In the genomic region with DNA sequence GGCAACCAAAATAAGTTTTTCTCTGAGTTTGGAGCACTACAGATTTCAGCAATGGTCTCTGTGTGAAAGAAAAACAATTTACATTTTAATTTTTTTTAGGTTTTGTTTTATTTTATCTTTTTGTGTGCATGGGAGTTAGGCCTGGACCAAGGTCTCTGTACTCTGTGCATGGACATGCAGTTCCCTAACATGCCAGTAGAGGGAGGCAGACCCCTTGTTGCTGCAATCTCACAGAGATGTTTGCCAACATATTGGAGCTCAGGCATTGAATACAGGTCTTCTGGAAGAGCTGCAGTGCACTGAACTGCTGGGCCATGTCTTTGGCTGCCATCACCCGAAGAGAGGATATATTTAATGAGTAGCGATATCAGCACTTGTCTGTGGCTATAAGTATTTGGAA, we compare ENCODE assay signal across 9 mouse cellular contexts. TPM values are rescaled to one million over a fixed set of nuclear protein-coding genes. Genes with fewer than 3 reads are reported as not detected.
DNase-seq lines count a peak whose midpoint lies in the region; ATAC-seq and TF ChIP-seq lines count a peak whose summit lies in the region.
"Not testable (repeated sequence)": the region's sequence is repeated elsewhere in the genome, so short reads cannot be mapped to it uniquely, and the experiment has no call there.
"Had no signal": no experiment of that assay in that cellular context is flagged by ENCODE, and none has a peak within 500 bp of the region (broad histone marks: within the 10 kb centered on the region; RNA-seq: fewer than 3 reads in every experiment).

No protein-coding gene starts in this region.

- not testable (repeated sequence) for H3K9me3 ChIP-seq in embryonic facial prominence, embryonic 12.5 days; midbrain, embryonic 13.5 days

- H3K36me3 ChIP-seq in C2C12 (ENCODE audit: control insufficient read depth, insufficient read depth); embryonic facial prominence, embryonic 12.5 days; heart, adult 2 months (ENCODE audit: control insufficient read depth, insufficient read depth, low read length); midbrain, embryonic 13.5 days; small intestine, adult 2 months (ENCODE audit: control insufficient read depth, insufficient read depth, low read length): not testable (repeated sequence)

- H3K27ac ChIP-seq in embryonic facial prominence, embryonic 12.5 days; heart, adult 2 months; midbrain, embryonic 13.5 days; small intestine, adult 2 months (ENCODE audit: insufficient read depth, low read depth, low read length): not testable (repeated sequence)

- DNase-seq in brain, adult 2 months (ENCODE audit: low read depth, low spot score) = peak; percentile 76
- peak; percentile 32 to 35 for DNase-seq in heart, adult 2 months
- DNase-seq in kidney, adult 8-10 months = peak; percentile 29 to 71
- peak; percentile 66 for DNase-seq in left cerebral cortex, postnatal 4 days

- H3K9ac ChIP-seq in embryonic facial prominence, embryonic 12.5 days; heart, adult 2 months (ENCODE audit: low read depth, low read length); midbrain, embryonic 13.5 days (replicated peaks): not testable (repeated sequence)

- not testable (repeated sequence) for H3K79me3 ChIP-seq in C2C12 (ENCODE audit: low read depth)

- H3K4me1 ChIP-seq in embryonic facial prominence, embryonic 12.5 days; heart, adult 2 months (ENCODE audit: control insufficient read depth, insufficient read depth, low read length); midbrain, embryonic 13.5 days (replicated peaks); small intestine, adult 2 months (ENCODE audit: control insufficient read depth, insufficient read depth, insufficient read length, low read length): not testable (repeated sequence)

- not testable (repeated sequence) for H3K4me3 ChIP-seq in C2C12 (ENCODE audit: insufficient read depth, poor library complexity, severe bottlenecking); embryonic facial prominence, embryonic 12.5 days; heart, adult 2 months; midbrain, embryonic 13.5 days (replicated peaks); small intestine, adult 2 months (ENCODE audit: low read depth, low read length)

- H3K4me2 ChIP-seq in embryonic facial prominence, embryonic 12.5 days (replicated peaks); midbrain, embryonic 13.5 days (replicated peaks): not testable (repeated sequence)

- TF ChIP-seq CTCF in C2C12 (IDR thresholded peaks at IDR 0.05; ENCODE audit: control insufficient read depth, insufficient read depth, insufficient read length) = peak; percentile 24
- peak; percentile 70 for TF ChIP-seq CTCF in heart, adult 2 months (IDR thresholded peaks at IDR 0.05)
- peak; percentile 47; the same call in 1 of the 2 replicates for TF ChIP-seq CTCF in small intestine, adult 2 months (IDR thresholded peaks at IDR 0.05; ENCODE audit: extremely low read depth, insufficient read length, insufficient replicate concordance, low read depth, low read length)

- not testable (repeated sequence) for H3ac ChIP-seq in C2C12 (ENCODE audit: control insufficient read depth, insufficient read length, low read depth)

- 0 out of 2 replicates have a peak, but pooled peaks have one; percentile 60 for ATAC-seq in embryonic facial prominence, embryonic 12.5 days (ENCODE audit: insufficient number of reproducible peaks, insufficient read depth, low FRiP score, low TSS enrichment)
- peak; percentile 72 for ATAC-seq in midbrain, embryonic 13.5 days

- TF ChIP-seq EP300 in heart, adult 2 months (IDR thresholded peaks at IDR 0.05; ENCODE audit: insufficient read depth, low read depth, low read length) = 0 out of 2 replicates have a peak, but pooled peaks have one; percentile 29

- not testable (repeated sequence) for H3K27me3 ChIP-seq in C2C12 (ENCODE audit: control insufficient read depth, insufficient read depth, insufficient read length); embryonic facial prominence, embryonic 12.5 days; heart, adult 2 months (ENCODE audit: control insufficient read depth, insufficient read depth, low read length); midbrain, embryonic 13.5 days; small intestine, adult 2 months (ENCODE audit: control insufficient read depth, insufficient read depth, low read length)

- H3K79me2 ChIP-seq in C2C12 (ENCODE audit: control insufficient read depth, insufficient read depth); heart, adult 2 months (replicated peaks; ENCODE audit: control insufficient read depth, insufficient read depth, low read length): not testable (repeated sequence)

- intact Hi-C loops in heart, adult 2 months (cut with DNase I); left cerebral cortex, postnatal 4 days (cut with DNase I): not testable (repeated sequence)

- TF ChIP-seq POLR2A in heart, adult 2 months (IDR thresholded peaks at IDR 0.05; ENCODE audit: insufficient read depth, low read depth, low read length); small intestine, adult 2 months (IDR thresholded peaks at IDR 0.05; ENCODE audit: low read depth, low read length): not testable (repeated sequence)

- WGBS in embryonic facial prominence, embryonic 12.5 days = 11% methylated on average over 1 of the region's 2 CpGs
- WGBS in heart, adult 2 months = no CpG with 5 or more reads among the region's 2 CpGs
- 33% methylated on average over 2 of the region's 2 CpGs for WGBS in midbrain, embryonic 13.5 days
- WGBS in small intestine, adult 2 months = 22% methylated on average over 2 of the region's 2 CpGs

RNA-seq across cellular contexts. Expression of gene Nxf7, which starts 29.1 kb away (rescaled TPM):
- polyA plus RNA-seq in C2C12 (2012; fragmentation: generic; extraction: Trizol) = 1.4 TPM
- polyA plus RNA-seq in embryonic facial prominence, embryonic 12.5 days (2016; fragmentation: Nextera tagmentation; extraction: Ambion mirVana) = not detected in 2 replicates
- total RNA-seq in heart, adult 2 months (2021) = under 1 TPM in 1 of 2 experiments, not detected in 1; 0.13 TPM
- not detected in 2 replicates for polyA plus RNA-seq in heart, adult 2 months (2012; rRNA removed)
- total RNA-seq in left cerebral cortex, postnatal 4 days (2021) = not detected
- not detected in 2 replicates for polyA plus RNA-seq in midbrain, embryonic 13.5 days (2015; fragmentation: Nextera tagmentation; extraction: Ambion mirVana)
- 0.25 and 0.43 TPM in 2 replicates for polyA plus RNA-seq in small intestine, adult 2 months (2012; rRNA removed)

RNA-seq across cellular contexts. Expression of gene Prame, which starts 58.0 kb away (rescaled TPM):
- not detected for polyA plus RNA-seq in C2C12 (2012; fragmentation: generic; extraction: Trizol)
- polyA plus RNA-seq in embryonic facial prominence, embryonic 12.5 days (2016; fragmentation: Nextera tagmentation; extraction: Ambion mirVana) = not detected in 2 replicates
- not detected for total RNA-seq in heart, adult 2 months (2021)
- polyA plus RNA-seq in heart, adult 2 months (2012; rRNA removed) = not detected in 2 replicates
- not detected for total RNA-seq in left cerebral cortex, postnatal 4 days (2021)
- polyA plus RNA-seq in midbrain, embryonic 13.5 days (2015; fragmentation: Nextera tagmentation; extraction: Ambion mirVana) = not detected in 2 replicates
- polyA plus RNA-seq in small intestine, adult 2 months (2012; rRNA removed) = not detected in 2 replicates
- polyA plus RNA-seq: heart, embryonic 14.5 days had no signal
